Mouse (Mus musculus): Measurements from ENCODE around the gene Zfpm1. TPM values are rescaled to one million over a fixed set of nuclear protein-coding genes. Genes with fewer than 3 reads are reported as not detected.

Zfpm1 gene
- polyA plus RNA-seq, 1 experiment: 5.8 TPM

- Histone ChIP-seq H3K4me3 (ENCODE audit: insufficient read depth, low read length) (no peak overlapping the region), H3K4me1 (ENCODE audit: control insufficient read depth, insufficient read depth, low read length) (0 out of 2 replicates have a peak, but pooled peaks cover 2% of the 10 kb centered on the region), H3K27ac (ENCODE audit: insufficient read depth, low read depth, low read length) (no peak overlapping the region)
- TF ChIP-seq CTCF (IDR thresholded peaks at IDR 0.05; ENCODE audit: low read depth, low read length): no peak
- TF ChIP-seq POLR2A (IDR thresholded peaks at IDR 0.05; ENCODE audit: borderline replicate concordance, low read depth, low read length): no peak
Measured at GRCm38 (mm10) chr8:122291549-122291948, 9.6 kb downstream of the Zfpm1 start.

- Histone ChIP-seq H3K4me1 (ENCODE audit: control insufficient read depth, insufficient read depth, low read length) (0 out of 2 replicates have a peak, but pooled peaks cover 2% of the 10 kb centered on the region), H3K27ac (ENCODE audit: insufficient read depth, low read depth, low read length) (no peak overlapping the region), H3K4me3 (ENCODE audit: insufficient read depth, low read length) (no peak overlapping the region)
- no peak for TF ChIP-seq CTCF (IDR thresholded peaks at IDR 0.05; ENCODE audit: low read depth, low read length)
- no peak for TF ChIP-seq POLR2A (IDR thresholded peaks at IDR 0.05; ENCODE audit: borderline replicate concordance, low read depth, low read length)
Measured at GRCm38 (mm10) chr8:122293484-122293883, 11.5 kb downstream of the Zfpm1 start.

DNA sequence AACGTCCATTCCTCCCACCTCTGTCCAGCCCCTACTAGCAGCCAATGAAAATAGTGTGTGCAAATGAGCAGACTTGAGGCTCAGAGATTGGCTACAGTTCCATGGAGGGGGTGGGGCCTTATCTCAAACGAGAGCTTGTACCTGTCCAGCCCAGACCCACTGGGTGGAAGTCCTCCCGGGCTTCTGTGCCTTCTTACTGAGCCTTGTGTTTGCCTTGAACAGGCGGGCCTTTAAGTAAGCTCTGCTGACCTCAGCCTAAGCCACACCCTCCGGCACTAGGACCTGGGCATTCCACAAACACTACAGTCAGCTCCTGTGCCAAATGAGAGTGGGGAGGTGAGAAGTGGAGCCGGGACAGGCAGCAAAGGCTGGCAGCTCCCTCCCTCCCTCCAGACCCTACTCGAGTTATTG is 12.3 kb downstream of the Zfpm1 start:
- H3K4me3 ChIP-seq (ENCODE audit: insufficient read depth, low read length): no peak overlapping the region
- 0 out of 2 replicates have a peak, but pooled peaks cover 2% of the 10 kb centered on the region for H3K4me1 ChIP-seq (ENCODE audit: control insufficient read depth, insufficient read depth, low read length)
- H3K27ac ChIP-seq (ENCODE audit: insufficient read depth, low read depth, low read length): no peak overlapping the region
- no peak for TF ChIP-seq POLR2A (IDR thresholded peaks at IDR 0.05; ENCODE audit: borderline replicate concordance, low read depth, low read length)
- TF ChIP-seq CTCF (IDR thresholded peaks at IDR 0.05; ENCODE audit: low read depth, low read length): no peak

DNA sequence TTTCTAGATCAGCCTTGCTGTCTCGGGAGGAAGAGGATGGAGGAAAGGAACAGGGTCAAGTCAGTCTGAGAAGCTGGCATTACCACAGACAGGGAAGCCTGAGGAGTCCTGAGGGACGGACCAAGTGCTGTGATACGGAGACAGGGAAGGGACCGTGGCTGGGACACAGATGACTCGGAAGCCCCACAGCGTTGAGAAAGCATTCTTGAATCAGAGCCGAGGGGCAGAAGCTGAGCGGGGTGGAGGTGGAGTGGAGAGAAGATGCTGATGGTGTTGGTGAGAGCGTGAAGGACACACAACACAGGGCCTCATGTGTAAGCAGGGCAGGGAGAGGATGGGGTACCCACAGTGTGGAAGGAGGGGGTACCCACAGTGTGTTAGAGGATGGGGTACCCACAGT is 13.4 kb downstream of the Zfpm1 start:
- 0 out of 2 replicates have a peak, but pooled peaks cover 2% of the 10 kb centered on the region for H3K4me1 ChIP-seq (ENCODE audit: control insufficient read depth, insufficient read depth, low read length)
- H3K27ac ChIP-seq (ENCODE audit: insufficient read depth, low read depth, low read length): no peak overlapping the region
- no peak for TF ChIP-seq POLR2A (IDR thresholded peaks at IDR 0.05; ENCODE audit: borderline replicate concordance, low read depth, low read length)
- TF ChIP-seq CTCF (IDR thresholded peaks at IDR 0.05; ENCODE audit: low read depth, low read length): no peak
- H3K4me3 ChIP-seq (ENCODE audit: insufficient read depth, low read length): no peak overlapping the region

- no peak for TF ChIP-seq CTCF (IDR thresholded peaks at IDR 0.05; ENCODE audit: low read depth, low read length)
- TF ChIP-seq POLR2A (IDR thresholded peaks at IDR 0.05; ENCODE audit: borderline replicate concordance, low read depth, low read length): no peak
- Histone ChIP-seq H3K27ac (ENCODE audit: insufficient read depth, low read depth, low read length) (no peak overlapping the region), H3K4me3 (ENCODE audit: insufficient read depth, low read length) (no peak overlapping the region), H3K4me1 (ENCODE audit: control insufficient read depth, insufficient read depth, low read length) (0 out of 2 replicates have a peak, but pooled peaks cover 2% of the 10 kb centered on the region)
Measured at GRCm38 (mm10) chr8:122296173-122297001, 14.4 kb downstream of the Zfpm1 start.

GRCm38 (mm10) chr8:122299581-122300254 is 17.8 kb downstream of the Zfpm1 start:
- TF ChIP-seq CTCF (IDR thresholded peaks at IDR 0.05; ENCODE audit: low read depth, low read length) (no peak), POLR2A (IDR thresholded peaks at IDR 0.05; ENCODE audit: borderline replicate concordance, low read depth, low read length) (no peak)
- Histone ChIP-seq H3K27ac (ENCODE audit: insufficient read depth, low read depth, low read length) (no peak overlapping the region), H3K4me3 (ENCODE audit: insufficient read depth, low read length) (no peak overlapping the region), H3K4me1 (ENCODE audit: control insufficient read depth, insufficient read depth, low read length) (no peaks in the 10 kb centered on the region)

DNA sequence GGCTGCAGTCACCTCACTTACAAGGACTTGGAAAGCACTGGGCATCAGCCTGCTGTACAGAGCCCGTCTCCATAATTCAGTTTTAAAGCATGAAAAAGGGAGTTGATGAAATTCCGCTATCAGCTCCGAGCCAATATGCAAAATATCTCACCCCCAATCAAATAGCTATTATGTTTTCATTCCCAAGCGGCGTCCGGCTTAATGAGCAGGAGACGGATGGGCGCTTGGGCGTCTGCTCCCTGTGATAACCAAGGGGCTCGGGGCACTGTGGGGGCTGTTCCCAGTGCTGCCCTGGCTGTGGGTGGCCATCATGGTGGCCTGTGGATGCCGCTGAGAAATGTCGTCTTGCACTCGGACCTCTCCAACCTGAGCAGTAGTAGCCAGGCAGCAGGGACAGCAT is 19.1 kb downstream of the Zfpm1 start:
- Histone ChIP-seq H3K27ac (ENCODE audit: insufficient read depth, low read depth, low read length) (no peak overlapping the region), H3K4me1 (ENCODE audit: control insufficient read depth, insufficient read depth, low read length) (no peaks in the 10 kb centered on the region), H3K4me3 (ENCODE audit: insufficient read depth, low read length) (no peak overlapping the region)
- TF ChIP-seq CTCF (IDR thresholded peaks at IDR 0.05; ENCODE audit: low read depth, low read length) (no peak), POLR2A (IDR thresholded peaks at IDR 0.05; ENCODE audit: borderline replicate concordance, low read depth, low read length) (no peak)

GRCm38 (mm10) chr8:122301866-122302265 is 19.9 kb downstream of the Zfpm1 start:
- no peaks in the 10 kb centered on the region for H3K4me1 ChIP-seq (ENCODE audit: control insufficient read depth, insufficient read depth, low read length)
- no peak overlapping the region for H3K4me3 ChIP-seq (ENCODE audit: insufficient read depth, low read length)
- no peak overlapping the region for H3K27ac ChIP-seq (ENCODE audit: insufficient read depth, low read depth, low read length)
- TF ChIP-seq POLR2A (IDR thresholded peaks at IDR 0.05; ENCODE audit: borderline replicate concordance, low read depth, low read length): no peak
- TF ChIP-seq CTCF (IDR thresholded peaks at IDR 0.05; ENCODE audit: low read depth, low read length): no peak

- Histone ChIP-seq H3K27ac (ENCODE audit: insufficient read depth, low read depth, low read length) (no peak overlapping the region), H3K4me1 (ENCODE audit: control insufficient read depth, insufficient read depth, low read length) (no peaks in the 10 kb centered on the region), H3K4me3 (ENCODE audit: insufficient read depth, low read length) (no peak overlapping the region)
- TF ChIP-seq POLR2A (IDR thresholded peaks at IDR 0.05; ENCODE audit: borderline replicate concordance, low read depth, low read length): no peak
- no peak for TF ChIP-seq CTCF (IDR thresholded peaks at IDR 0.05; ENCODE audit: low read depth, low read length)
Measured at GRCm38 (mm10) chr8:122303451-122303850, 21.5 kb downstream of the Zfpm1 start.

DNA sequence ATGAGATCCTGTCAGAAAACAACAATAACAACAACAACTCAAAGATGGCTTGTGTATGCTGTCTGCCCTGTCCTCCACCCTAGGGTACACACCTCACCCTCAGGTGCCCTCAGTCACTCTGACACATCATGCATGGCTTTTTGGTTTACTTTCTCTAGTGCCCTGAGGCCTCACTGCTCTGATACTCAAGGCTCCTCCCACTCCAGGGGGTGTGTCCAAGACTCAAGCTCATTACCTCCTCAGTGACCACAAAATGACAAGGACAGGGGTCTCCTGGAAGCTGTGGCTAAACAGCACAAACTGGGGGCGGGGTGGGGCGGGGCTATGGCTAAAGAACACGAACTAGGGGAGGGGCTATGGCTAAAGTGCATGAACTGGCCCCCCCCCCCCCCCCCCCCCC is 22.1 kb downstream of the Zfpm1 start:
- TF ChIP-seq POLR2A (IDR thresholded peaks at IDR 0.05; ENCODE audit: borderline replicate concordance, low read depth, low read length) (no peak), CTCF (IDR thresholded peaks at IDR 0.05; ENCODE audit: low read depth, low read length) (no peak)
- Histone ChIP-seq H3K27ac (ENCODE audit: insufficient read depth, low read depth, low read length) (no peak overlapping the region), H3K4me3 (ENCODE audit: insufficient read depth, low read length) (no peak overlapping the region), H3K4me1 (ENCODE audit: control insufficient read depth, insufficient read depth, low read length) (no peaks in the 10 kb centered on the region)

Data from bone marrow macrophage, adult 2 months (primary cell).